Mouse (Mus musculus) retina, postnatal 7 days (tissue): ENCODE data around the gene Tdpoz2.
"Not testable (repeated sequence)": the region's sequence is repeated elsewhere in the genome, so short reads cannot be mapped to it uniquely, and the experiment has no call there.

Experiments
- DNase-seq: peaks from one replicate; pipeline ENCODE4 v3.0.0-alpha.2; 2012; ENCODE audit warnings: low read depth, low spot score

Tdpoz2 gene

GRCm38 (mm10) chr3:93652586-93652985, at the start of gene Tdpoz2:
Gene Tdpoz2 (minus strand): TSS chr3:93652686.
- DNase-seq: no peak

GRCm38 (mm10) chr3:93692970-93693369, 40.5 kb upstream of the Tdpoz2 start, which contains the start of gene Gm37596:
Gene Gm37596 (minus strand): TSS chr3:93693070.
- DNase-seq: not testable (repeated sequence)

- DNase-seq: not testable (repeated sequence)
Observed at GRCm38 (mm10) chr3:93676210-93676609, 23.7 kb upstream of the Tdpoz2 start, which contains the start of gene Tdpoz1. Gene Tdpoz1 (minus strand): TSS chr3:93676310.

GRCm38 (mm10) chr3:93670805-93671503, 18.5 kb upstream of the Tdpoz2 start:
- not testable (repeated sequence) for DNase-seq

GRCm38 (mm10) chr3:93654260-93654659, 1.8 kb upstream of the Tdpoz2 start:
- no peak for DNase-seq

GRCm38 (mm10) chr3:93630917-93631714, 21.4 kb downstream of the Tdpoz2 start:
- not testable (repeated sequence) for DNase-seq

- DNase-seq: peak; percentile 6
Observed at GRCm38 (mm10) chr3:93608970-93609369, 43.5 kb downstream of the Tdpoz2 start.

- DNase-seq: no peak
Observed at GRCm38 (mm10) chr3:93601903-93602302, 50.6 kb downstream of the Tdpoz2 start.
